Mouse (Mus musculus) layer of hippocampus, adult 18-20 months (tissue): ENCODE results near the gene Slc9a8. TPM values are rescaled to one million over a fixed set of nuclear protein-coding genes. Genes with fewer than 3 reads are reported as not detected.
"Not testable (repeated sequence)": the region's sequence is repeated elsewhere in the genome, so short reads cannot be mapped to it uniquely, and the experiment has no call there.

Source experiments
- DNase-seq, 2 experiments: peaks; one replicate each; pipeline ENCODE4 v3.0.0; 2022; ENCODE audit warnings: low spot score in 2 of 2
- long read RNA-seq: library from polyadenylated mRNA; stranded (forward); transcript quantifications from one replicate; pipeline ENCODE4 v2.0.0, GENCODE M21; 2021
- total RNA-seq, 2 experiments: library from RNA; stranded (reverse); gene quantifications; 2 replicates each; pipeline ENCODE4 v1.2.3; 2021

Gene Slc9a8
- total RNA-seq, result 10 to 100 TPM; 28.9 to 29.9 TPM
- long read RNA-seq, full-length matches to known transcripts, result 22 of 29 reads
- long read RNA-seq, partial matches to known transcripts, result 7 of 29 reads
- long read RNA-seq, other reads (novel, unspliced or antisense), result 0 of 29 reads

- peak; percentile 92 to 94 for DNase-seq
Observed at GRCm38 (mm10) chr2:167421330-167422149, at the start of gene Slc9a8. TSS of gene Slc9a8 (plus strand) at chr2:167421712.

- peak; percentile 9 to 24 for DNase-seq
Observed at GRCm38 (mm10) chr2:167373266-167373665, 48.2 kb upstream of the Slc9a8 start.

DNA sequence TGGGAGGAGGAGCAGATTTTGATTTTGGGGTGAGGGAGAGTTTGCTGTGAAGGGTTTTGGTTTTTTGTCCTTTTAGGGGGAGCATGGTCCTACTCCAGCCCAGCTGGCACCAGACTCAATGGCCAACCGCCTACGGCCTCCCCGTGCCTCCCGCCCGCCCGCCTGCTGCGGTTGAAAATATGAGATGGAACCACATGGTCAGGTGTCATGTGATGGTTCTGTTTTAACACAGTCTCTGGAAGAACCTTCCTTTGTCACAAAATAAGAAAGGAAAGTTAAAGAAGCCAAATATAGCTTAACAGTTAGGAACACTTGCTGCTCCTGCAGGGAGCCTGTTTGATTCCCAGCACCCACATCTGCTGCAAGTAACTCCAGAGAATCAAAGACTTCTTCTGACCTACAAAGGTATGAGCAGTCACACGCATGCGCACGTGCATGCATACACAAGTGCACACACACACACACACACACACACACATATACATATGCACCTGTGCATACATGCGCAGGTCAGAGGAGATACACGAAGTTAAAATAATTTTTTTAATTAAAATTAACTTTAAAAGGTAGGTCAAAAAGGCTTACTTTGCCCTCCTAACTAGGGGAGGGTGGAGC, 47.2 kb upstream of the Slc9a8 start:
- no peak for DNase-seq

- DNase-seq, result no peak
Observed at GRCm38 (mm10) chr2:167375135-167375534, 46.4 kb upstream of the Slc9a8 start.

DNA sequence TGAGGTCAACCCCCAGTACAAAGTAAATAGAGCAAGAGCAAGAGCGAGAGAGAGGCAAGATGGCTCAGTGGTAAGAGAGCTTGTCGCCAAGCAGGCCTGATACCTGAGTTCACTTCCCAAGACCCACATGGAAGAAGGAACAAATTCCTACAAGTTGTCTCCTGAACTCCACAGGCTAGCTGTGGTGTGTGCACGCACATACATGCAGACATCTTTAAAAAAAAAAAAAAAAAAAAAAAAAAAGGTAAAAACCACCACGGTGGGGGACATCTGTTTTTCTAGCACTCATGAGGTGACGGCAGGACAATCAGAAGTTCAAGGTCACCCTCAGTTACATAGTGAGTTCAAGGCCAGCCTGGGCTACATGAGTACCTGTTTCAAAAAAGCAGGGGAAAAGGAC, 45.8 kb upstream of the Slc9a8 start:
- no peak for DNase-seq

- peak in 1 of 2 experiments; percentile 12 for DNase-seq
Observed at GRCm38 (mm10) chr2:167376160-167376564, 45.4 kb upstream of the Slc9a8 start.

GRCm38 (mm10) chr2:167377697-167378096, 43.8 kb upstream of the Slc9a8 start:
- DNase-seq, result no peak

- DNase-seq, result no peak
Observed at GRCm38 (mm10) chr2:167378972-167379371, 42.5 kb upstream of the Slc9a8 start.

DNA sequence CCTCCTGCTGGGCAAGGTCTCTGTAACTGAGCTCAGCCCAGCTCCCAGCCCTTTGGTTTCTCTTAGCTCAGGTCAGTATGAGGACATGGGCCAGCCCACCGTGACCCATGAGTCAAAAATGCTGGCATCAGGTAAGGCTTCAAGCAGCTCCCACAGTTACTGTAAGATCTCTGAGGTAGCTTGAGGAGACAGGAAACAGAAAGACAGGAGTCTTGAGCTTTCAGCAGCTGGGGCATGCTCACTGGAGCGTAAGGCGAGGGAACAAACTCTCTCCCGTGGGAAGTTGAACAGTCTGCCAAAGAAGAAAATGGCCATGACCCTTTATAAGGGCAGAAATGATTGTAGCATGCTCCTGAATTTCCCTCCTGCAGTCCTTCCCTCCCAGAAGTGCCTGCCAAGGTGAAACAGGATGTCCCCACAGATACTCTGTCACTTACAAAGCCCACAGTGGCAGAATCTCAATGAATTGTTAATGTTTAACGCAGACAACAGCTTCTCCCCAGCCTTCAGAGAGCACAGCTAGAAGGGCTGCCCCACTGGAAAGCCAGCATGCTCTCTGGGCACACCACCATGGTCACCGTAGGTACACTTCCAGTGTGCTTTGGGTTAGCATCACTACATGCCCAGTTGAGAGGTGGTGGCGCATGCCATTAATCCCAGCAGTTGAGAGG, 40.8 kb upstream of the Slc9a8 start:
- no peak for DNase-seq

- no peak for DNase-seq
Observed at GRCm38 (mm10) chr2:167381596-167381995, 39.9 kb upstream of the Slc9a8 start.

DNA sequence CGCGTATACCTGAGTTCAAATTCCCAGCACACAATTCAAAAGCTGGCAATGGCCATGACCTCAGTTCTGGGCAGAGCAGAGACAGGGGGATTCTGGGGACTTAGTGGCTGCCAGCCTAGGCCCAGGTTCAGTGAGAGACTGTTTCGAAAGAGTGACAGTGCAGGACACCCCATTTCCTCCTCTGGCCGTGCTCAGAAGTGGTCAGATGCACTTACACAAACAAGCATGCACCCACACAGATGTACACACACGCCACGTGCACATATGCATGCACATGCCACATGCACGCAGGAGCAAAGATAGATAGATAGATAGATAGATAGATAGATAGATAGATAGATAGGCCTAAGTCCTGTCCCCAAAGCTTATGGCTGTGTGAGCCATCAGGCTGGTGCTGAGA, 39.1 kb upstream of the Slc9a8 start:
- DNase-seq, result no peak

- no peak for DNase-seq
Observed at GRCm38 (mm10) chr2:167383666-167384083, 37.8 kb upstream of the Slc9a8 start.

DNA sequence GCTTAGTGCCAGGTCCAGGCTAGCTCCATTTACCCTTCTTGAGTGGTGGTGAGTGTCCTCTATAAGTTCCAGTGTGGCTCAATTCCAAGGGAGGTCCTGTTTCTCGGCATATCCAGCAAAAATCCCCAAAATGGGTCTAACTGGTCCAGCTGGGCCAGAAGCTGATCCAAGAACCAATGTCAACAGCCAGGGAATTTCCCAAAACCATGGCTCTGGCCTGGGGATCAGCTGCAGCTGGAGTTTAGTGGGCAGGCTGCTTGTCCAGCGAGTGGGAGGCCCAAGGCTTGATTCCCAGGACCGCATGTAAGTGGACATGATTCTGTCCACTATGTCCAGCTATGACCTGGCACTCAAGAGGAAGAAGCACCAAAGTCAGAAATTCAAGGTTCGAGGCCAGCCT, 35.1 kb upstream of the Slc9a8 start:
- no peak for DNase-seq

DNA sequence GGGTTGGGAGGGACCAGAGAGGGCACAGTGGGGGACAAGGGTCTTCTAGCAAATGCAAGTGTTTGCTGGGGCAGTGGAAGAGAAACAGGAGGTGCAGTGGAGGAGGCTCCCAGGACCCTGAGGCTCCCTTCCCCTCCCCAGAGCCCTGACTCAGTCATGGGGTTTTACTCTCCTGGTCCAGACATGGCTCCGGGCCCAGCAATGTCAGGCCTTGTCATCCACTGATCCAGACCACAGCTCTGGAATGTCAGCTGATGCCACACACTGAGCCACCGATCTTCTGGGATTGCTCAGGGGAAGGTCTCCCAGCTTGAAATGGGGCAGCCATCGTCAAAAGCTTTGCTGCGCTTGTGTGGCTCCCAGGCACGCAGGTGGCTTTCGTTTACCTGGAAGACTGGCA, 34.5 kb upstream of the Slc9a8 start:
- DNase-seq, result no peak

DNA sequence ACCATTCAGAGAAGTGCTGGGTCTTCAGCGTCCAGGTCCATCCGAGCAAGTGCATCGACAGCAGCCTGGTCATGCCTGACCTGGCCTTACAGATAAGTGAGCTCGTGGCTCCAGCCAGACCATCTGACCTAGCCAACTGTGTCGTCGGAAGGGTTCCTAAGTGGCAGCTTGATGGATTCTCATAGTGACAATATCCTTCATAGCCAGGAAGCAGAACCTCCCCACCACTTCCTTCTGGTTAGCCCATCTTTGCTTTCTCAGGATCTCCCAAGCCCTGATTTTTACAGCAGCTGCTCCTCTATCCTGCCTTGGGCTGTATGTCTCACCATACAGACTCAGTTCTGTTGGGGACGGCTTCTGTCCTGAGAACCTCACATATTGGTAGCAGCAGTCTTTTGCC, 27.1 kb upstream of the Slc9a8 start:
- DNase-seq, result no peak

DNA sequence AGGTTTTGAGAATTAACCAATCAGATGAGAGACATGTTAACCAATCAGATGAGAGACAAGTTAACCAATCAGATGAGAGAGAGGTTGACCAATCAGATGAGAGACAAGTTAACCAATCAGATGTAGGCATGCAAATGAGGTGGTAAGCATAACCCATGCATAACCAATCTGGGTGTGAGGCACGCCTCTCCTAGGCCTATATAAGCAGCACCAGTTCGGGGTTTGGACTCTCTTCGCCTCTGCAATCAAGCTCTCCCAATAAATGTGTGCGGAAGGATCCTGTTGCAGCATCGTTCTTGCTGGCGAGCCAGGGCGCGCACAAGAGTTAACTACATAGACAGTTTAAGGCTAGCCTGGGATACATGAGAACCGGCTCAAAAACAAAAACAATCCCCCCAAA, 25.1 kb upstream of the Slc9a8 start:
- DNase-seq, result not testable (repeated sequence)

GRCm38 (mm10) chr2:167399012-167399411, 22.5 kb upstream of the Slc9a8 start:
- DNase-seq, result no peak

- no peak for DNase-seq
Observed at GRCm38 (mm10) chr2:167399646-167400045, 21.9 kb upstream of the Slc9a8 start.

GRCm38 (mm10) chr2:167403085-167403484, 18.4 kb upstream of the Slc9a8 start:
- peak in 1 of 2 experiments; percentile 37 for DNase-seq

GRCm38 (mm10) chr2:167405101-167405880, 16.2 kb upstream of the Slc9a8 start:
- no peak for DNase-seq

DNA sequence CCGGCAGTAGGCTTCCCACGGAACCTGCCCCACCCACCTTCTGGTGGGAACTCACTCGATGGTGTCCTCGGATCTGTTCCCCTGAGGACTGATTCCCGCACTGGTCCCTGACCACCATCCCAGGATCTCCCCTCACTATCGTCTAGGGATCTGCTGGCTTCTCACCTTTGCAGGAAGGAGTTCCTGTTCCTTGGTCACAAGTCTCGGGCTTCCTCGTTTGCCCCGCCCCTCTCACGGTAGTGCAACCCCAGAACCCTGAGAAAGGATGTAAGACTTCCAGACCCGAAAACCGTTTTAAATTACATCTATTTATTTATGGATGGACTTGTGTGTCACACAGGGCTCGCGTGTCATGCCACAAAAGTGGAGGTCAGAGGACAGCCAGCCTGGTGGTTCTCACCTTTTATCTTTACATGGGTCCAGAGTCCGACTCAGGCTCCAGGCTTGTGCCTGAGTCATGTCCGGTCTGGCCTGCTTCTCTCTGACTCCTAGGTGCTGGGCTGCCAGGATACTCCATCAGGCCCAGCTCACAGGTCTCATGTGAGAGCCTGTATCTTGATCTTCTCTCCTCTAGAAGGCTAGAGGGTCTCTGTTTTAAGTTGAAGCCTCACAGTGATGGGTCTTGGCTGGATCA, 14.1 kb upstream of the Slc9a8 start:
- DNase-seq, result no peak
